Mouse (Mus musculus) activated CD4-positive, CD25-positive, alpha-beta regulatory T cell, adult 9 weeks (primary cell): ENCODE data around the gene Tnip2. TPM values are rescaled to one million over a fixed set of nuclear protein-coding genes. Genes with fewer than 3 reads are reported as not detected.

Experiments
- polyA plus RNA-seq: library from polyadenylated mRNA; unstranded; fragments of 100-300 nt; shearing (Covaris generic); gene quantifications from one replicate; pipeline ENCODE4 v1.2.1, GENCODE M21; 2017

The Tnip2 gene
- polyA plus RNA-seq, result 31.8 TPM

GRCm38 (mm10) chr5:34513466-34514217 is at the start of gene Tnip2:
Gene Tnip2 (minus strand): TSS chr5:34513991.

GRCm38 (mm10) chr5:34525663-34526476 is 12.1 kb upstream of the Tnip2 start, which contains the start of gene Sh3bp2:
Gene Sh3bp2 (plus strand): TSS chr5:34525838.

Other genes starting within 250 kb of the Tnip2 start
- gene Zfyve28, start 225.5 kb downstream of the Tnip2 start, polyA plus RNA-seq, result 3.8 TPM
- gene Cfap99, start 225.4 kb downstream of the Tnip2 start, polyA plus RNA-seq, result not detected
- 162 TPM for gene Rnf4, start 177.7 kb downstream of the Tnip2 start, polyA plus RNA-seq
- gene Fam193a, start 144.1 kb downstream of the Tnip2 start, polyA plus RNA-seq, result 7.8 TPM
- 17.6 TPM for gene Sh3bp2, start 11.8 kb upstream of the Tnip2 start, polyA plus RNA-seq
- 202 TPM for gene Add1, start 59.7 kb upstream of the Tnip2 start, polyA plus RNA-seq
- gene Mfsd10, start 123.2 kb upstream of the Tnip2 start, polyA plus RNA-seq, result 99.8 TPM
- 38.3 TPM for gene Nop14, start 146.2 kb upstream of the Tnip2 start, polyA plus RNA-seq
- gene Grk4, start 146.4 kb upstream of the Tnip2 start, polyA plus RNA-seq, result 8.3 TPM
- gene Htt, start 247.7 kb upstream of the Tnip2 start, polyA plus RNA-seq, result 8.4 TPM